Comparison of ENCODE assay signal across 20 mouse cellular contexts in the genomic region with DNA sequence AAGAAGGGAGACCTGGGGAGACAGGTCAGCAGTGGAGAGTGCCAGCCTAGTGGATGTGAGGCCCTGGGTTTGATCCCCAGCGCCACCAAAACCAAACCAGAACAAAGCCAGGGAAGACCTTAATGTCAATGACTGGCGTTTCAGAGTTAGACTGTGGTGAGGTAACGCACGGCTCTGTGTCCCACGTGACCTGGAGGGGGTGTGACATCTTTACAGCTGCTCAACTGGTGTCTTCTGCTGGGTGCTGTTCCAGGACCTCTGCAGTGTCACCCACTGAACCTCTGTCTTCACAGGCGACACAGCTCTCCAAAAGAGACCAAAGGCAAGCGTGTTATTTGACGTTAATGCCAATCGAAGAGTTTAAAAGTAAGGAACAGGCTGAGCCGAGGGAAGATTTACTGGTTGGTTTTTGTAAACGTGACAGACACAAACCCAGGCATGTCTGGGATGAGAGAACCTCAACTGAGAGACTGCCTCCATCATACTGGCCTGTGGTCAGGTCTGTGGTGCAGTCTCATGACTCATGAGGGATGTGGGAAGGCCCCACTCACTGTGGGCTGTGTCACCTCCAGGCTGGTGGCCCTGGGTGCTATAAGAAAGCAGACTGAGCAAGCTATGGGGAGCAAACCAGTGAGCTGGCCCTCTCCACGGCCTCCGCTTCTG. TPM values are rescaled to one million over a fixed set of nuclear protein-coding genes. Genes with fewer than 3 reads are reported as not detected.
A peak's percentile ranks its signal among the peaks of the same experiment; 100 is the strongest.
DNase-seq lines count a peak whose midpoint lies in the region; ATAC-seq and TF ChIP-seq lines count a peak whose summit lies in the region.
"Had no signal": no experiment of that assay in that cellular context is flagged by ENCODE, and none has a peak within 500 bp of the region (broad histone marks: within the 10 kb centered on the region; RNA-seq: fewer than 3 reads in every experiment).

No protein-coding gene starts in this region.

- H3K79me3 ChIP-seq in C2C12 (ENCODE audit: low read depth) = no peaks in the 10 kb centered on the region

- no peak overlapping the region for H3ac ChIP-seq in C2C12 (ENCODE audit: control insufficient read depth, insufficient read length, low read depth)

- no peaks in the 10 kb centered on the region for H3K27me3 ChIP-seq in C2C12 (ENCODE audit: control insufficient read depth, insufficient read depth, insufficient read length)
- H3K27me3 ChIP-seq: embryonic facial prominence, embryonic 15.5 days; intestine, embryonic 15.5 days; Patski had no signal

- peak; percentile 77 for ATAC-seq in megakaryocyte progenitor cell, adult 5-6 weeks (replicated peaks; ENCODE audit: poor library complexity)
- ATAC-seq: intestine, embryonic 15.5 days; Patski had no signal

- peaks cover 7% of the 10 kb centered on the region for H3K36me3 ChIP-seq in C2C12 (ENCODE audit: control insufficient read depth, insufficient read depth)
- H3K36me3 ChIP-seq: intestine, embryonic 15.5 days had no signal

- no peak overlapping the region for H3K4me3 ChIP-seq in C2C12 (ENCODE audit: insufficient read depth, poor library complexity, severe bottlenecking)
- H3K4me3 ChIP-seq: embryonic facial prominence, embryonic 15.5 days; intestine, embryonic 15.5 days had no signal

- DNase-seq in c-Kit-positive CD71-negative TER-119-negative erythroid progenitor cells, embryonic 14.5 days (ENCODE audit: low read depth) = peak; percentile 30
- peak; percentile 21 for DNase-seq in thymus, postnatal 25 days
- DNase-seq in neural tube, embryonic 10.5 days (ENCODE audit: extremely low spot score, low spot score) = no peak
- DNase-seq in kidney, postnatal 10 days = no peak
- DNase-seq in adrenal gland, adult 8-10 months = no peak
- DNase-seq: cerebellum, adult 2 months; gastrocnemius, postnatal 36 days; layer of hippocampus, adult 9-11 months; liver; lung, adult 18-20 months had no signal

- TF ChIP-seq CTCF in C2C12 (IDR thresholded peaks at IDR 0.05; ENCODE audit: control insufficient read depth, insufficient read depth, insufficient read length) = no peak

- no peaks in the 10 kb centered on the region for H3K79me2 ChIP-seq in C2C12 (ENCODE audit: control insufficient read depth, insufficient read depth)

TF ChIP-seq in C2C12, 6 proteins besides CTCF, POLR2A, EP300 and RAD21:
- TF ChIP-seq USF1 (IDR thresholded peaks at IDR 0.05; ENCODE audit: low read depth) = peak; percentile 87
- TF ChIP-seq MYOD1 (IDR thresholded peaks at IDR 0.05; ENCODE audit: control insufficient read depth, insufficient read length, low read depth) = no peak
- TF ChIP-seq FOSL1 (IDR thresholded peaks at IDR 0.05; ENCODE audit: insufficient read depth, low read length, poor library complexity, severe bottlenecking) = peak; percentile 82

RNA-seq across cellular contexts. Expression of gene Uts2, which starts 8.9 kb away (rescaled TPM):
- polyA plus RNA-seq in C2C12 (2012; fragmentation: generic; extraction: Trizol) = not detected
- total RNA-seq in megakaryocyte progenitor cell, adult 5-6 weeks (2015) = not detected in 2 replicates
- total RNA-seq in megakaryocyte progenitor cell, adult 5-6 weeks (2017) = not detected in 2 replicates
- not detected for total RNA-seq in adrenal gland, adult 8-10 months (2022)
- total RNA-seq: gastrocnemius, postnatal 36 days; left cerebral cortex, postnatal 10 days had no signal
- polyA plus RNA-seq: embryonic facial prominence, embryonic 15.5 days; forebrain, embryonic 11.5 days; heart, embryonic 14.5 days; hindbrain, embryonic 11.5 days; intestine, embryonic 15.5 days; kidney, embryonic 16.5 days; Patski had no signal

RNA-seq across cellular contexts. Expression of gene Per3, which starts 38.7 kb away (rescaled TPM):
- polyA plus RNA-seq in C2C12 (2012; fragmentation: generic; extraction: Trizol) = 1.6 TPM
- 8.7 and 12.5 TPM in 2 replicates for total RNA-seq in megakaryocyte progenitor cell, adult 5-6 weeks (2015)
- total RNA-seq in megakaryocyte progenitor cell, adult 5-6 weeks (2017) = 10.4 and 11.6 TPM in 2 replicates
- total RNA-seq in adrenal gland, adult 8-10 months (2022) = 10 to 100 TPM; 20.3 to 52.9 (median 30.9) TPM

RNA-seq across cellular contexts. Expression of gene Vamp3, which starts 52.0 kb away (rescaled TPM):
- 40.4 TPM for polyA plus RNA-seq in C2C12 (2012; fragmentation: generic; extraction: Trizol)
- 116 and 129 TPM in 2 replicates for total RNA-seq in megakaryocyte progenitor cell, adult 5-6 weeks (2015)
- 65.7 and 72.9 TPM in 2 replicates for total RNA-seq in megakaryocyte progenitor cell, adult 5-6 weeks (2017)
- total RNA-seq in adrenal gland, adult 8-10 months (2022) = 10 to 100 TPM; 57.3 to 70.2 (median 63.4) TPM

Comparison
In these comparisons a context has a peak if more than half of its experiments do, and no peak if none do; other contexts are left out.
1. DNase-seq: peak in c-Kit-positive CD71-negative TER-119-negative erythroid progenitor cells, embryonic 14.5 days (single experiment) and thymus, postnatal 25 days (single experiment); none in neural tube, embryonic 10.5 days (single experiment), kidney, postnatal 10 days (single experiment) and adrenal gland, adult 8-10 months (single experiment).